Mouse (Mus musculus): ENCODE measurements around the gene Sypl2. TPM values are rescaled to one million over a fixed set of nuclear protein-coding genes. Genes with fewer than 3 reads are reported as not detected.

Sypl2 gene
- polyA plus RNA-seq, 1 experiment from 2014 or later, result 2.0 TPM

- H3K4me1 ChIP-seq (replicated peaks), result peaks cover 14% of the 10 kb centered on the region
- peaks cover 38% of the 10 kb centered on the region for H3K36me3 ChIP-seq
- H3K4me3 ChIP-seq, result no peak overlapping the region
- no peaks in the 10 kb centered on the region for H3K9me3 ChIP-seq (replicated peaks)
- no peak overlapping the region for H3K27ac ChIP-seq
- no peak overlapping the region for H3K9ac ChIP-seq
- H3K27me3 ChIP-seq, result no peaks in the 10 kb centered on the region
- no peak for ATAC-seq (replicated peaks; ENCODE audit: insufficient number of reproducible peaks, insufficient read depth, low FRiP score, low read depth)
- WGBS, result 81% methylated on average over 11 of the region's 11 CpGs
- no peak overlapping the region for H3K4me2 ChIP-seq
Measured at GRCm38 (mm10) chr3:108203621-108204325, 22.7 kb downstream of the Sypl2 start.

- Histone ChIP-seq H3K27me3 (no peaks in the 10 kb centered on the region), H3K36me3 (peaks cover 38% of the 10 kb centered on the region), H3K27ac (no peak overlapping the region), H3K4me3 (no peak overlapping the region), H3K9ac (no peak overlapping the region), H3K4me2 (no peak overlapping the region), H3K4me1 (replicated peaks) (peaks cover 13% of the 10 kb centered on the region), H3K9me3 (replicated peaks) (no peaks in the 10 kb centered on the region)
- 91% methylated on average over 13 of the region's 13 CpGs for WGBS
- ATAC-seq (replicated peaks; ENCODE audit: insufficient number of reproducible peaks, insufficient read depth, low FRiP score, low read depth), result no peak
Measured at GRCm38 (mm10) chr3:108203212-108203611, 23.2 kb downstream of the Sypl2 start.

GRCm38 (mm10) chr3:108202506-108202905 is 23.9 kb downstream of the Sypl2 start:
- no peak for ATAC-seq (replicated peaks; ENCODE audit: insufficient number of reproducible peaks, insufficient read depth, low FRiP score, low read depth)
- H3K4me3 ChIP-seq, result no peak overlapping the region
- peaks cover 38% of the 10 kb centered on the region for H3K36me3 ChIP-seq
- H3K9ac ChIP-seq, result no peak overlapping the region
- no peak overlapping the region for H3K27ac ChIP-seq
- no peak overlapping the region for H3K4me2 ChIP-seq
- no peaks in the 10 kb centered on the region for H3K9me3 ChIP-seq (replicated peaks)
- peaks cover 14% of the 10 kb centered on the region for H3K4me1 ChIP-seq (replicated peaks)
- no peaks in the 10 kb centered on the region for H3K27me3 ChIP-seq

- Histone ChIP-seq H3K4me3 (peak within 1 kb of the TSS; percentile 70), H3K4me1 (replicated peaks) (peaks cover 28% of the 10 kb centered on the region), H3K27ac (peak within 1 kb of the TSS; percentile 87), H3K4me2 (peak within 1 kb of the TSS; percentile 64), H3K9me3 (replicated peaks) (no peaks in the 10 kb centered on the region), H3K9ac (peak within 1 kb of the TSS; percentile 62), H3K27me3 (no peaks in the 10 kb centered on the region), H3K36me3 (peaks cover 28% of the 10 kb centered on the region)
- WGBS, result 2% methylated on average over 44 of the region's 44 CpGs
- peak; percentile 90 for ATAC-seq (replicated peaks; ENCODE audit: insufficient number of reproducible peaks, insufficient read depth, low FRiP score, low read depth)
Measured at GRCm38 (mm10) chr3:108200329-108201323, 25.8 kb downstream of the Sypl2 start, which contains the start of gene Cyb561d1. TSS of gene Cyb561d1 (minus strand) at chr3:108201212.

- H3K36me3 ChIP-seq, result peaks cover 15% of the 10 kb centered on the region; the same call in 1 of the 2 replicates
- 91% methylated on average over 6 of the region's 6 CpGs for WGBS
- no peak for ATAC-seq (replicated peaks; ENCODE audit: insufficient number of reproducible peaks, insufficient read depth, low FRiP score, low read depth)
- no peak overlapping the region for H3K4me2 ChIP-seq
- H3K9ac ChIP-seq, result no peak overlapping the region
- H3K4me3 ChIP-seq, result no peak overlapping the region
- peak overlapping the region; percentile 87; the same call in 1 of the 2 replicates for H3K27ac ChIP-seq
- H3K9me3 ChIP-seq (replicated peaks), result no peaks in the 10 kb centered on the region
- no peaks in the 10 kb centered on the region for H3K27me3 ChIP-seq
- H3K4me1 ChIP-seq (replicated peaks), result peaks cover 30% of the 10 kb centered on the region
Measured at GRCm38 (mm10) chr3:108199231-108199630, 27.2 kb downstream of the Sypl2 start.

GRCm38 (mm10) chr3:108197066-108197497 is 29.4 kb downstream of the Sypl2 start:
- peaks cover 33% of the 10 kb centered on the region for H3K4me1 ChIP-seq (replicated peaks)
- WGBS, result 21% methylated on average over 14 of the region's 14 CpGs
- H3K4me2 ChIP-seq, result peak overlapping the region; percentile 34
- H3K36me3 ChIP-seq, result 0 out of 2 replicates have a peak, but pooled peaks cover 4% of the 10 kb centered on the region
- 0 out of 2 replicates have a peak overlapping the region, but pooled peaks have one; percentile 13 for H3K27ac ChIP-seq
- H3K27me3 ChIP-seq, result no peaks in the 10 kb centered on the region
- peak overlapping the region; percentile 2; the same call in 1 of the 2 replicates for H3K4me3 ChIP-seq
- no peaks in the 10 kb centered on the region for H3K9me3 ChIP-seq (replicated peaks)
- no peak overlapping the region for H3K9ac ChIP-seq
- no peak for ATAC-seq (replicated peaks; ENCODE audit: insufficient number of reproducible peaks, insufficient read depth, low FRiP score, low read depth)

- H3K9ac ChIP-seq, result no peak overlapping the region
Measured at GRCm38 (mm10) chr3:108195941-108196590, 30.4 kb downstream of the Sypl2 start.

GRCm38 (mm10) chr3:108195287-108195686 is 31.2 kb downstream of the Sypl2 start:
- no peak for ATAC-seq (replicated peaks; ENCODE audit: insufficient number of reproducible peaks, insufficient read depth, low FRiP score, low read depth)
- H3K4me1 ChIP-seq (replicated peaks), result peaks cover 25% of the 10 kb centered on the region
- H3K27me3 ChIP-seq, result no peaks in the 10 kb centered on the region
- no peak overlapping the region for H3K9ac ChIP-seq
- no peak overlapping the region for H3K4me2 ChIP-seq
- H3K36me3 ChIP-seq, result no peaks in the 10 kb centered on the region
- H3K27ac ChIP-seq, result no peak overlapping the region
- H3K4me3 ChIP-seq, result no peak overlapping the region
- 83% methylated on average over 4 of the region's 4 CpGs for WGBS
- H3K9me3 ChIP-seq (replicated peaks), result no peaks in the 10 kb centered on the region

More at GRCm38 (mm10) chr3:108195941-108196590, 30.4 kb downstream of the Sypl2 start:
- Histone ChIP-seq H3K36me3 (no peaks in the 10 kb centered on the region), H3K4me2 (no peak overlapping the region), H3K4me1 (replicated peaks) (peaks cover 26% of the 10 kb centered on the region), H3K9me3 (replicated peaks) (no peaks in the 10 kb centered on the region), H3K27ac (peak overlapping the region; percentile 13; the same call in 1 of the 2 replicates), H3K27me3 (no peaks in the 10 kb centered on the region), H3K4me3 (no peak overlapping the region)
- no peak for ATAC-seq (replicated peaks; ENCODE audit: insufficient number of reproducible peaks, insufficient read depth, low FRiP score, low read depth)
- 54% methylated on average over 7 of the region's 7 CpGs for WGBS

GRCm38 (mm10) chr3:108193686-108194085 is 32.8 kb downstream of the Sypl2 start:
- Histone ChIP-seq H3K36me3 (no peaks in the 10 kb centered on the region), H3K4me1 (replicated peaks) (peaks cover 27% of the 10 kb centered on the region), H3K27me3 (no peaks in the 10 kb centered on the region), H3K9me3 (replicated peaks) (no peaks in the 10 kb centered on the region), H3K9ac (no peak overlapping the region), H3K4me2 (no peak overlapping the region), H3K27ac (no peak overlapping the region), H3K4me3 (no peak overlapping the region)
- no peak for ATAC-seq (replicated peaks; ENCODE audit: insufficient number of reproducible peaks, insufficient read depth, low FRiP score, low read depth)
- 37% methylated on average over 4 of the region's 4 CpGs for WGBS

GRCm38 (mm10) chr3:108189897-108190296 is 36.6 kb downstream of the Sypl2 start:
- no peak for ATAC-seq (replicated peaks; ENCODE audit: insufficient number of reproducible peaks, insufficient read depth, low FRiP score, low read depth)
- Histone ChIP-seq H3K36me3 (no peaks in the 10 kb centered on the region), H3K27ac (no peak overlapping the region), H3K4me3 (no peak overlapping the region), H3K4me2 (no peak overlapping the region), H3K9ac (no peak overlapping the region), H3K4me1 (replicated peaks) (peaks cover 19% of the 10 kb centered on the region), H3K9me3 (replicated peaks) (no peaks in the 10 kb centered on the region), H3K27me3 (peaks cover 16% of the 10 kb centered on the region; the same call in 1 of the 2 replicates)
- WGBS, result 38% methylated on average over 5 of the region's 5 CpGs

Measured in heart, embryonic 15.5 days (tissue).